Mouse (Mus musculus) MN1 (cell line): Measurements from ENCODE around the gene Zyg11a.
"Not testable (repeated sequence)": the region's sequence is repeated elsewhere in the genome, so short reads cannot be mapped to it uniquely, and the experiment has no call there.

ENCODE experiments used
- DNase-seq: peaks from one replicate; pipeline ENCODE4 v3.0.0-alpha.2; 2016; ENCODE audit warnings: low spot score

Zyg11a gene

GRCm38 (mm10) chr4:108217332-108218179 is at the start of gene Zyg11a:
Zyg11a (minus strand) TSS chr4:108218048.
- no peak for DNase-seq

DNA sequence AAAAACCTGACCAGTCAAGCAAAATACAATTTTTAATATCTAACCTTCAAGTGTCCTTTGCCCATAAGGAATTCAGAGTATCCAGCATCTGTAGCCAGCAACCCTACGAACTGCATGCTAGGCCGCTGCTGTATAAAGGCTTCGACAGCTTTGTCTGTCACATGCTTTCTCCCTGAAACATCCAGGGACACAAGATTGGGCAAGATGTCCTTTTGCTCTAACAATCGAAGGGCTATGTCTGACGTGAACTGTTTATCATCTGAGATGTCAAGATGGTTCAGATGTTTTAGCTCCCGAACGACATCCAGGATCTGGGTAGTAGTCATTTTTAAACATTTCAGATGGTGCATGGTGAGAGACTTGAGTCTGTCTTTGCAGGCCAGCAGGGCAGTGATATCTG is 47.9 kb upstream of the Zyg11a start:
- no peak for DNase-seq

DNA sequence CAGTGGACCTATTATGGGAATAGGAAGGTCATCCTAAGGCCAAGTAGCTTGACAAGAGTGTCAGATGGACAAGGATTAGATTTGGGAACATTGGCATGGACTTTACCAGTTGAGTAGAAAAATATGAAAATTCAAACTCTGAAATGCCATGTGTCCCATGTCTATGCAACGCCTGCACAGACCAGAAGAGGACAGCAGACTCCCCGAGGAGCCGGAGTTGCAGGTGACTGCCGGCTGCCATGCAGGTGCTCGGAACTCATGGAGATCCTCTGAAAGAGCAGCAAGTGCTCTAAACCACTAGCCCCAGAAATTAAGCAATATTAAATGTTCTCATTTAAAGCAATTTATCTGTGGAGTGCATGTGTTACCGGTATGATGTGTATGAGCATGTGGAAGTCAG is 35.5 kb upstream of the Zyg11a start:
- DNase-seq, result no peak

DNA sequence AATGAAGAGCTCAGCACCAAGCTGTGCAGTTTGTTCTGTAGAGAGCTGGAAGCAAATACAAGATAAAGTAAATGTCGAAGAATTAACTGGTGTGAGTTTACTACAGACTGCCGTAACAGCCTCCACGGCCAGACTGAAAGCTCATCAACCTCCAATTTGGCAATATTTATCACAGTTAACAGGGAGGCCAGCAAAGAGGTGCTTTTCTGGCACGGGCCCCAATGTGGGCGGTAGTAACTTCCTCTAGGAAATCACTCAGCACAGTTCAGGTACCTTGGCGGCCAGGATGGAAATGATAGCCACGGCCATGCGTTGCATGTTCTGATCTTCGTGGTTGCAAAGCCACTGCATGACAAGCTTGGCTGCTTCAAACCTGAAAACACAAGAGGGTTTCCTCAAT is 32.7 kb upstream of the Zyg11a start:
- no peak for DNase-seq

DNA sequence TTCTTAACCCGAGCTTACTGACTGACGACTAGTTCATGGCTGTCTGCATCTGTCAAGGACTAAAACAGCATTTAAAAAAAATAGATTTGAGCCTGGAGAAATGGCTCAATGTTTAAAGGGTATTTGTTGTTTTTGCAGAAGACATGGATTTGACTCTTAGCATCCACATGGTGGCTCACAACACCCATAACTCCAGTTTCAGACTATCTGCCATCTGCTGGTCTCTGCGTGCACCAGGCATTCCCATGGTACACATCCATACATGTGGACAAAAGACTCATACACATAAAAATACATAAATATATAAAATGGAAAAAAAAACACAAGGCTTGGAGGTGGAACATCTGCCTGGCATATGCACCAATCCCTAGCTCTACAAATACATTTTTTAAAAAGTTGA is 31.5 kb upstream of the Zyg11a start:
- DNase-seq, result no peak

DNA sequence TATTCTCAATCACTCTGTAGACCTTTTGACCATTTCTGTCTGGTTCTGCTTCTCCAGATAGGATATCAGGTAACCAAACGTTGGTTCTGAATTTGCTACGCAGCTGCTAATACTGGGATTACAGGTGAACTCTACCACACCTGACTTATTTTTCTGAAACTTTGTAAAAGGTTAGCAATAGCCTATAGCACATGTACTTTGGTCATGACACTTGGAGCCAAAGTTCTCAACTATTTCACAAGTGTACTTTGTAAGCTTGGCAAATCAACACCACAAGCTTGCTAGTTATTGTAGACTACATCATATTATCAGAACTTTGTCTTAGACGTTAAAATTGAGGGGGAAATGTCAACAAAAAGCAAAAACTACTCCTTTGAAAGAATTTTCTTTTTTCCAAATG is 15.8 kb upstream of the Zyg11a start:
- DNase-seq, result no peak

DNA sequence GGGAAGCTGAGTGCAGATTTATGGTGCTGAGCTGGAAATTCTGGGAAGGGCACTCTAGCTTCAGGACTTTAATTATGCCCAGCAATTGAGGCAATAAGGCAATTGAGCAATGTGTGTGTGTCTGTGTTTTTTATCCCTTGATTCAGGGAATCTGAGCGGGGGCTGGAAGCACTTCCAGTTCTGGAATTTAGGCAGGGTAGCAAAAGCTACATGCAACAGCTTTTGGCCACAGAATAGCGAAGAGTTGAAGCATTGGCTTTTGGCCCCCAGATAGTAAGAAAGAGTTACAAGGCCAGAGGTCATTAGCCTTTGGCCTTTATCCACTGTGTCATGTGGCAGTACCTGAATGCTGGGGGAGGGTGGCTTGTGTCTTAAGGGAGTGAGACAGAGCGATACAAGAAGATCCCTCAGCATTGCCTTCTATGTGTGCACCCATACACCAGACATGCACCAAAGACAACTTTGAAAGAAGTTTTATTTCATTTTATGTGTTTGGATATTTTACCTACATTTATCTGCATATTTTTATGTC is 7.6 kb upstream of the Zyg11a start:
- DNase-seq, result no peak

GRCm38 (mm10) chr4:108222507-108222906 is 4.7 kb upstream of the Zyg11a start:
- no peak for DNase-seq

DNA sequence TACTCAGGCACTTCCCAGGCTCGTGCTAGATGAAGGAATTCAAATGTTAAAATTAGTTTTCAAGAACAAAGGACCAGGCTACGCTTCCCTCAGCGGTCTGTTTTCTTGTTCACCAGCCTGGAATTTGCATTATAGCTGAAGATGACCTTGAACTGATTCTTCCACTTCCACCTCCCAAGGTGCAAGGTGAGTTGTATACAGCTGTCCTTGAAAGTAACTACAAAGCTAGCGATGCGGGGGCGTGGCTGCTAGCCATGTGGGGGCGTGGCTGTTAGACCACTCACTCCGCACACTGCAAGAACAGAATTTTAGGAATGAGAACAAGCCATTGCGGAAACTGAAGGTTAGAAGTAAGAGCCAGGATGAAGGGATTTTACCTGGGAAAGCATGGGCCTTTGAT is 1.2 kb upstream of the Zyg11a start:
- DNase-seq, result no peak

DNA sequence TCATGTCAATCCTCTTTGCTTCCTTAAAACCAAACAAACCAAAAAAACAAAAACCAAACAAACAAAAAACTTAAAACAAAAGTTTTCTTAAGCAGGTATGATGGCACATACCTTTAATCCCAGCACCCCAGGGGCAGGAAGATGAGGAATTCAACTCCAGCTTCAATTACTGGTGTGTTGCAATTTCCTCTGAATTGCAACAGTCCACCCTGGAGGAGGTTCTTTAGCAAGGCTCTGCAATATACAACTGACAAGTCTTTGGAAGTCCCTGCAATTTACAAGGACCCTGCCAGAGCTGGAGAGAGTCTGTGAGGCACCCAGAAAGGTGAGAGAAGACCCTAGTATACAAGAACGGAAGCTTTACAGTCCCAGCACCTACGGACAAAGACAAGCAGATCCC is 4.8 kb downstream of the Zyg11a start:
- no peak for DNase-seq

DNA sequence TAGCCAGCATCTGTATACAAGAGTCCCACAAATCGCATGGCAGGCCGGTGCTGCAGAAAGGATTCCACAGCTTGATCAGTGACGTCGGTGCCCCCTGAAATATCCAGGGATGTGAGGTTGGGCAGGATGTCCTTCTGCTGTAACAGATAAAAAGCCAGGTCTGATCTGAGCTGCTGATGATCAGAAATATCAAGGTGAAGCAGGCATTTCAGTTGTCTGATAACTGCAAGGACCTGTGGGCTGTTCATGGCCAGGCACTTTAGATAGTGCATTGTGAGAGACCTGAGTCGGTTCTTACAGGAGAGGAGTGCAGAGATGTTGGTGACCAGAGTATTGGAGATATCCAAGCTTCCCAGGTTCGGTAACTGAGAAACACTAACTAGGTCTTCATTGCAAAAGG is 13.2 kb downstream of the Zyg11a start:
- no peak for DNase-seq

DNA sequence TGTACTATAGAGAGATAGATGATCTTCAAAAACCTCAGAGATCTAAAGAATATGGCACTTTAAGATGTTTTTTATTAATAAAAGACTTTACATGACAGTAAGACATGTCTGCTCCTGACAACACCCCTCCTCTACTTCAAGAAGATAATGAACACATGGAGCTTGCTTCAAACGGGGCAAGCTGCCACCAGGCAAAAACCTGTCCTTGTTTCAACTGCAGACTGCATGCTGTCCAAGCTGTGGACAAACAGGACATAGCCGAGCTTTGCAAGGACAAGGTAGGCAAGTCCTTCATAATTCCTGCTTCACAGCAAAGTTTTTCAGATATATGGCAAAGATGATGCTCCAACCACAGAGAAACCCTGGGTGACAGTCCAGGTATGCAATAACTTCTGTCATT is 18.6 kb downstream of the Zyg11a start:
- no peak for DNase-seq

GRCm38 (mm10) chr4:108196277-108196855 is 21.5 kb downstream of the Zyg11a start:
- DNase-seq, result no peak

GRCm38 (mm10) chr4:108192821-108193323 is 25.0 kb downstream of the Zyg11a start:
- peak; percentile 53 for DNase-seq

DNA sequence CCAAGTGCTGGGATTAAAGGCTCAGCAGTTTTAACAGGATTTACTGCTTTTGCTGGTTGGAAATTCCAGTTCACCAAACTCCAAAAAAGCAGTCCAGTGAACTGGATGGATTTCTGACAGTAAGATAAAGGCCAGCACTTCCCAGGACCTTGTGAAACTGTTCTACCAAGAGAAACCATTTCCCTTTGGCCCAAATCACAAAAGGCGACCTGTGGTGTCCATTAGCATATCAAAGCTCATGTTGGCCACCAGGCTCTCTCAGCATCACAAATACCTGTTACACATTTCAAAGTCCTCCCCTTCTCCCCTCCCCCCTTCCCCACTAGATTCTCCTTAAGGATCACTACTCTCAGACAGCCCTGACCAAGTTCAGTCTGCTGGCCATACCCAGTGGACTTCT is 35.6 kb downstream of the Zyg11a start:
- DNase-seq, result no peak

DNA sequence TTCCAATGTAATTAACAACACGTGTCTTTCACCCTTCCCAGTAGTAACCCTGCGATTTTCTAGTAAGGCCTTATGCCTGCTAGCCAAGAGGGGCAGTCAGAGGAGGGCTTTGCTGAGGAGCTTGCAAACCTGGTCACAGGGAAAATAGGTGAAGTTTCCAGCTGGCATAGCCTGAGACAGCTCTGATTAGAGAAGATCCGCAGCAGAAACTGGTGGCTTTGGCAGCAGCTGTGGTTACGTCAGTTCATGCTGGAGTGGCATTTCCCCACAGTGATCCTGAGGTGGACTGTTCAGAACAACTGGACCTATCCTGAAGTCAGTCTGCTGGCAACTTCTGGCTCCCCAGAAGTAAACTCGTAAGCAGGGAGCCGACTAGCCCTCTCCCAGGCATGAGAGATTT is 49.8 kb downstream of the Zyg11a start:
- DNase-seq, result no peak

DNA sequence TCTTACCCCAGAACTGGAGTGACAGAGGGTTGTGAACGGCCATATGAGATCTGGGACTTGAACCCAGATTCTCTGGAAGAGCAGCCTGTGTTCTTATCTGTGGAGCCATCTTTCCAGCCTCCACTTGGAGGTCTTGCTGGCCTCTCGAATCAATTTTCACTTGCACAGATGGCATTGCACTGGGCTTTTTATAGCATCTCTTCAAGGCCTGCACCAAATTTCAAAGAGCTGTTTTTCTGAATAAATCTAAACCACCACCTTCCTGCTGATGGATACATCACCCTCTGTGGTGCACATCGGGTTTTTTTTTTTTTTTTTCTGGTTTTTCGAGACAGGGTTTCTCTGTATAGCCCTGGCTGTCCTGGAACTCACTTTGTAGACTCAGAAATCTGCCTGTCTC is 51.0 kb downstream of the Zyg11a start:
- no peak for DNase-seq

GRCm38 (mm10) chr4:108165152-108165895 is 52.5 kb downstream of the Zyg11a start, which contains the start of gene Echdc2:
Echdc2 (plus strand) TSS chr4:108165437.
- DNase-seq, result peak; percentile 42

DNA sequence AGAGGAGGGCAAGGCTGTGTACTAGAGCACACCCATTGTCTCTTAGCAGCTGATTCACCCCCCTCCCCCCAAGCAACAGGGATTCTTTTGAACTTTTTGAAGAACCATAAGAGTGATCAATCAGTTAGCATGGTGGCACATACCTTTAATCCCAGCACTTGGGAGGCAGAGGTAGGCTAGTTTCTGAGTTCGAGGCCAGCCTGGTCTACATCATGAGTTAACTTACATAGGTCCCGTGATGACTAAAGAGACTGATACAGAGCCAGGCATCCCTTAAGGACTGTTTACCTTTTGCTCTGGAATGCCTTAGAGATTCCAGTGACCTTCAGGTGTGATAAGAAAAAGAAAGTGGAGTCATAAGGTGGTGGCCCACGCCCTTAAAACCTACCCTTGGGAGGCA is 54.6 kb downstream of the Zyg11a start:
- DNase-seq, result no peak

GRCm38 (mm10) chr4:108161936-108162335 is 55.9 kb downstream of the Zyg11a start:
- DNase-seq, result no peak

- DNase-seq, result not testable (repeated sequence)
Measured at GRCm38 (mm10) chr4:108155141-108155540, 62.7 kb downstream of the Zyg11a start.

GRCm38 (mm10) chr4:108145554-108145953 is 72.3 kb downstream of the Zyg11a start:
- not testable (repeated sequence) for DNase-seq

DNA sequence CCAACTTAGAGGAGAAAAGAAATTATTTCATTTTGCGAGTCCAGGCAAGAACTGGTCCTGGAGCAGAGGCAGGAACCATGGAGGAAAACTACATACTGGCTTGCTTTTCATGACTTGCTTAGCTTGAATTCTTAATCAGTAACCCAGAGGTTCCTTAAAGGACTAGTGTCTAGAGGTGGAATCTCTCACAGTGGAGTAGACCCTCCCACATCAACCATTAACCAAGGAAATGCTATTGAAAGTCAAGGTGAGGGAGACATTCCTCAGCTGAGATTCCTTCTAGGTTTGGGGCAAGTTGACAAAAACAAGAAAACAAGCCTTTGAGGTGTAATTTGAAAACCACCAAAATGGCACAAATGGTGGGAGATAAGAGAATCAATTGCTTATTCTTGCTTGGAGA is 73.0 kb downstream of the Zyg11a start, which contains the start of gene Scp2:
Gene Scp2 (minus strand): TSS at position 119 of the 400 bp plus-strand sequence.
- DNase-seq, result no peak
